Mouse (Mus musculus) MEL (cell line): ENCODE data around the gene Olfr175-ps1. TPM values are rescaled to one million over a fixed set of nuclear protein-coding genes. Genes with fewer than 3 reads are reported as not detected.

Experiments used
- polyA plus RNA-seq, 2 experiments: library from polyadenylated mRNA; stranded (reverse) in 1 of 2; unstranded in 1 of 2; fragments of >175 nt in 1 of 2; fragments of >200 nt in 1 of 2; gene quantifications; 2 replicates each; pipeline versions ENCODE4 v1.2.1 to v1.2.4; 2012; ENCODE audit warnings: low replicate concordance in 2 of 2, low read depth in 1 of 2; ENCODE audit not compliant: insufficient read length in 2 of 2, insufficient read depth in 1 of 2, missing spikeins in 1 of 2
- total RNA-seq: library from RNA; depleted of rRNA; stranded (reverse); fragments of 300-350 nt; gene quantifications from 2 replicates; pipeline ENCODE4 v1.2.3, GENCODE M21; 2012; rRNA removed

Gene Olfr175-ps1
- total and polyA plus RNA-seq, 3 experiments = not detected

Other genes starting within 250 kb of the Olfr175-ps1 start
- not detected in 2 replicates for gene Gm813, start 209.8 kb downstream of the Olfr175-ps1 start, total RNA-seq
- not detected for gene Gm813, start 209.8 kb downstream of the Olfr175-ps1 start, polyA plus RNA-seq
- 4.3 and 7.5 TPM in 2 replicates for gene E330017A01Rik, start 188.0 kb downstream of the Olfr175-ps1 start, total RNA-seq
- 1 to 10 TPM in 1 of 2 experiments, not detected in 1; 8.2 TPM for gene E330017A01Rik, start 188.0 kb downstream of the Olfr175-ps1 start, polyA plus RNA-seq
- gene Cpox, start 156.5 kb downstream of the Olfr175-ps1 start, total RNA-seq = 159 and 204 TPM in 2 replicates
- gene Cpox, start 156.5 kb downstream of the Olfr175-ps1 start, polyA plus RNA-seq = 100 to 1,000 TPM; 110 to 421 TPM
- gene Gpr15, start 107.7 kb downstream of the Olfr175-ps1 start, total RNA-seq = not detected in 2 replicates
- gene Gpr15, start 107.7 kb downstream of the Olfr175-ps1 start, polyA plus RNA-seq = not detected
- 16.9 and 18.5 TPM in 2 replicates for gene Cldnd1, start 98.9 kb downstream of the Olfr175-ps1 start, total RNA-seq
- gene Cldnd1, start 98.9 kb downstream of the Olfr175-ps1 start, polyA plus RNA-seq = 10 to 100 TPM in 1 of 2 experiments, not detected in 1; 34.3 TPM
- gene Olfr172, start 63.6 kb downstream of the Olfr175-ps1 start, total RNA-seq = not detected in 2 replicates
- gene Olfr172, start 63.6 kb downstream of the Olfr175-ps1 start, polyA plus RNA-seq = not detected
- gene Olfr173, start 26.5 kb downstream of the Olfr175-ps1 start, total RNA-seq = not detected in 2 replicates
- gene Olfr173, start 26.5 kb downstream of the Olfr175-ps1 start, polyA plus RNA-seq = not detected
- 0.08 TPM in 1 of 2 replicates, not detected in the other for gene Olfr177, start 48.0 kb upstream of the Olfr175-ps1 start, total RNA-seq
- gene Olfr177, start 48.0 kb upstream of the Olfr175-ps1 start, polyA plus RNA-seq = not detected
- 1.2 and 3.0 TPM in 2 replicates for gene Olfr178, start 65.3 kb upstream of the Olfr175-ps1 start, total RNA-seq
- 1 to 10 TPM in 1 of 2 experiments, not detected in 1; 3.5 TPM for gene Olfr178, start 65.3 kb upstream of the Olfr175-ps1 start, polyA plus RNA-seq
- gene Olfr181, start 102.0 kb upstream of the Olfr175-ps1 start, total RNA-seq = 0.12 TPM in 1 of 2 replicates, not detected in the other
- gene Olfr181, start 102.0 kb upstream of the Olfr175-ps1 start, polyA plus RNA-seq = not detected
- gene Olfr180, start 102.6 kb upstream of the Olfr175-ps1 start, total RNA-seq = 0.50 TPM in 1 of 2 replicates, not detected in the other
- gene Olfr180, start 102.6 kb upstream of the Olfr175-ps1 start, polyA plus RNA-seq = 1 to 10 TPM in 1 of 2 experiments, not detected in 1; 1.1 TPM
- 0.42 and 0.73 TPM in 2 replicates for gene Olfr183, start 168.6 kb upstream of the Olfr175-ps1 start, total RNA-seq
- under 1 TPM in 1 of 2 experiments, not detected in 1; 0.49 TPM for gene Olfr183, start 168.6 kb upstream of the Olfr175-ps1 start, polyA plus RNA-seq
- not detected in 2 replicates for gene Olfr186, start 203.5 kb upstream of the Olfr175-ps1 start, total RNA-seq
- gene Olfr186, start 203.5 kb upstream of the Olfr175-ps1 start, polyA plus RNA-seq = under 1 TPM in 1 of 2 experiments, not detected in 1; 0.15 TPM
- gene Olfr187, start 213.0 kb upstream of the Olfr175-ps1 start, total RNA-seq = not detected in 2 replicates
- gene Olfr187, start 213.0 kb upstream of the Olfr175-ps1 start, polyA plus RNA-seq = not detected